ENCODE assay signal across 10 mouse cellular contexts in the genomic region with DNA sequence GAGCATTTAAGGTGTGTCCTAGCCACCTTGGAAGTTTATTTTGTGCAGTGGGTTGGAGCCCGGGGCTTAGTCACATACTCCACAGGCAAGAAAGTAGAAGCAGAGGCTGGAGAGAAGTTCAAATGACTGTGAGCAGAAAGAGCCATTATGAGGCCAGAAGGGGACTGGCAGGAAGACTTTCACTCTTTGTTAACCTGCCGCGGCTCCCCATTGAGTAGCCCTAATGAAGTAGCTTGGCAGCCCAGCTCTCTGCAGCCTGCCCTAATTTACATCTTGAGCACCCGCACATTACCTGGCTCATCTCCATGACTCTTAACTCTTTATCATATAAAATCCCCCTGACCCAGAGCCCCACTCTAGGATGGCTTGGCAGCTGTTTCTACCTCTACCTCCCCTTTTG. TPM values are rescaled to one million over a fixed set of nuclear protein-coding genes. Genes with fewer than 3 reads are reported as not detected.
A peak's percentile ranks its signal among the peaks of the same experiment; 100 is the strongest.
DNase-seq lines count a peak whose midpoint lies in the region; ATAC-seq and TF ChIP-seq lines count a peak whose summit lies in the region.
"Had no signal": no experiment of that assay in that cellular context is flagged by ENCODE, and none has a peak within 500 bp of the region (broad histone marks: within the 10 kb centered on the region; RNA-seq: fewer than 3 reads in every experiment).

No protein-coding gene starts in this region.

- H3K9me3 ChIP-seq in kidney, embryonic 14.5 days (ENCODE audit: control insufficient read depth, low read length), result no peaks in the 10 kb centered on the region
- no peaks in the 10 kb centered on the region for H3K9me3 ChIP-seq in hindbrain, embryonic 13.5 days
- H3K9me3 ChIP-seq in midbrain, postnatal 0 days (ENCODE audit: low read length), result no peaks in the 10 kb centered on the region

- H3K27ac ChIP-seq in kidney, embryonic 14.5 days (ENCODE audit: low read depth, low read length), result no peak overlapping the region
- peak overlapping the region; percentile 99 for H3K27ac ChIP-seq in hindbrain, embryonic 13.5 days
- peak overlapping the region; percentile 98 for H3K27ac ChIP-seq in midbrain, postnatal 0 days (ENCODE audit: low read depth, low read length)

- peaks cover 41% of the 10 kb centered on the region for H3K4me1 ChIP-seq in kidney, embryonic 14.5 days (ENCODE audit: control insufficient read depth, insufficient read depth, low read length)
- H3K4me1 ChIP-seq in hindbrain, embryonic 13.5 days (replicated peaks), result peaks cover 70% of the 10 kb centered on the region
- H3K4me1 ChIP-seq in midbrain, postnatal 0 days (ENCODE audit: insufficient read depth, low read length), result peaks cover 46% of the 10 kb centered on the region

- no peak for TF ChIP-seq CTCF in midbrain, postnatal 0 days (IDR thresholded peaks at IDR 0.05)

- no peaks in the 10 kb centered on the region for H3K27me3 ChIP-seq in kidney, embryonic 14.5 days (ENCODE audit: control insufficient read depth, insufficient read depth, low read length)
- H3K27me3 ChIP-seq in hindbrain, embryonic 13.5 days, result peaks cover 8% of the 10 kb centered on the region; the same call in 1 of the 2 replicates
- no peaks in the 10 kb centered on the region for H3K27me3 ChIP-seq in midbrain, postnatal 0 days (ENCODE audit: insufficient read depth, low read length)

- WGBS in kidney, embryonic 14.5 days, result 24% methylated on average over 4 of the region's 4 CpGs
- 8% methylated on average over 4 of the region's 4 CpGs for WGBS in hindbrain, embryonic 13.5 days
- 8% methylated on average over 4 of the region's 4 CpGs for WGBS in midbrain, postnatal 0 days

- ATAC-seq in kidney, embryonic 14.5 days (ENCODE audit: low FRiP score, low TSS enrichment), result no peak
- ATAC-seq in hindbrain, embryonic 13.5 days (ENCODE audit: low FRiP score), result no peak
- no peak for ATAC-seq in midbrain, postnatal 0 days (ENCODE audit: low FRiP score)
- no peak for ATAC-seq in activated CD4-positive, CD25-positive, alpha-beta regulatory T cell, adult 4 months
- ATAC-seq in frontal cortex, adult (ENCODE audit: low TSS enrichment), result no peak

- intact Hi-C loops in gastrocnemius, postnatal 36 days (cut with DNase I), result no loop called here

- H3K4me2 ChIP-seq in kidney, embryonic 14.5 days (replicated peaks; ENCODE audit: low read depth, low read length), result peak overlapping the region; percentile 89
- H3K4me2 ChIP-seq in hindbrain, embryonic 13.5 days, result peak overlapping the region; percentile 100
- peak overlapping the region; percentile 99 for H3K4me2 ChIP-seq in midbrain, postnatal 0 days (ENCODE audit: low read depth, low read length, poor library complexity, severe bottlenecking)

- peak overlapping the region; percentile 87; the same call in 1 of the 2 replicates for H3K9ac ChIP-seq in kidney, embryonic 14.5 days (ENCODE audit: low read depth, low read length)
- H3K9ac ChIP-seq in hindbrain, embryonic 13.5 days, result peak overlapping the region; percentile 100
- H3K9ac ChIP-seq in midbrain, postnatal 0 days (replicated peaks; ENCODE audit: low read length, poor library complexity, severe bottlenecking), result peak overlapping the region; percentile 100

- peak overlapping the region; percentile 86 for H3K4me3 ChIP-seq in kidney, embryonic 14.5 days (ENCODE audit: low read length)
- peak overlapping the region; percentile 99 for H3K4me3 ChIP-seq in hindbrain, embryonic 13.5 days
- H3K4me3 ChIP-seq in midbrain, postnatal 0 days (ENCODE audit: low read depth, low read length), result peak overlapping the region; percentile 97
- H3K4me3 ChIP-seq: myocyte had no signal

- DNase-seq in kidney, adult 9 months, result no peak
- DNase-seq in cerebellum, postnatal 25 days, result peak; percentile 59 to 71
- DNase-seq in midbrain, postnatal 0 days (ENCODE audit: low spot score), result no peak
- no peak for DNase-seq in gastrocnemius, postnatal 36 days
- DNase-seq: kidney, postnatal 14 days had no signal

- peaks cover 26% of the 10 kb centered on the region; the same call in 1 of the 2 replicates for H3K36me3 ChIP-seq in kidney, embryonic 14.5 days (ENCODE audit: control insufficient read depth, insufficient read depth, low read length)
- peaks cover 45% of the 10 kb centered on the region for H3K36me3 ChIP-seq in hindbrain, embryonic 13.5 days
- peaks cover 10% of the 10 kb centered on the region; the same call in 1 of the 2 replicates for H3K36me3 ChIP-seq in midbrain, postnatal 0 days (ENCODE audit: insufficient read depth, low read length)

RNA-seq across cellular contexts. Expression of gene Sbk1, which starts 2.2 kb away (rescaled TPM):
- polyA plus RNA-seq in kidney, embryonic 14.5 days (2014; fragmentation: Nextera tagmentation; extraction: Ambion mirVana), result 41.6 and 52.0 TPM in 2 replicates
- 248 and 253 TPM in 2 replicates for polyA plus RNA-seq in hindbrain, embryonic 13.5 days (2015; fragmentation: Nextera tagmentation; extraction: Ambion mirVana)
- 535 and 557 TPM in 2 replicates for total RNA-seq in midbrain, postnatal 0 days (2014; rRNA removed)
- polyA plus RNA-seq in midbrain, postnatal 0 days (2015; fragmentation: Nextera tagmentation; extraction: Ambion mirVana), result 183 and 184 TPM in 2 replicates
- polyA plus RNA-seq in activated CD4-positive, CD25-positive, alpha-beta regulatory T cell, adult 4 months (2017; shearing (Covaris generic)), result 1 to 10 TPM; 4.1 to 5.6 TPM
- 10 to 100 TPM; 18.4 to 24.0 TPM for total RNA-seq in gastrocnemius, postnatal 36 days (2021)

Comparison
In these comparisons a context has a peak if more than half of its experiments do, and no peak if none do; other contexts are left out.
1. DNase-seq: peak in cerebellum, postnatal 25 days (2 of 2); none in kidney, adult 9 months (single experiment), midbrain, postnatal 0 days (single experiment) and gastrocnemius, postnatal 36 days (0 of 2).
2. Peak in every context shown above with its lines, with median percentiles within 50 percentile points of each other: H3K4me2 ChIP-seq, H3K4me3 ChIP-seq and H3K9ac ChIP-seq.